15 mouse cellular contexts compared by ENCODE assay signal in the genomic region with DNA sequence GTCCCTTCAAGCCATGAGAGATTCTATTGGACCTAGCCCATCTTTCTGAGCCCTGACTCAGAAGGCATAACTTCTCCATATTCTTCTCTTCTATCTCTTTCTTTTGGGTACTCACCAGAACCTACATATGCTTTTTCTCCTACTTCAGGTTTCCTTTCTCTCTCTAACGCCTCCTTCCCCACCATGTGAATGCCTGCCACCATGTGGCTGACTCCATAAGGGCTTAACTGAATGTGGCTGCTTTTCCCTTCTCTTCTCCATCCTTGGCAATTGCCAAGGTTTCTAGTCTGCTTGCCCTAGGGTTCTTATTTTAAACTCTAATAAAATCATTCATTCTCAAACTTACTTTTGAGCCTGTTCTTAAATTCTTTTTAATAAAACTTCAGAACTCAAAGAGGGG. TPM values are rescaled to one million over a fixed set of nuclear protein-coding genes. Genes with fewer than 3 reads are reported as not detected.
DNase-seq lines count a peak whose midpoint lies in the region; ATAC-seq lines count a peak whose summit lies in the region.
"Had no signal": no experiment of that assay in that cellular context is flagged by ENCODE, and none has a peak within 500 bp of the region (broad histone marks: within the 10 kb centered on the region; RNA-seq: fewer than 3 reads in every experiment).

No protein-coding gene starts in this region.

- H3K27ac ChIP-seq in forebrain, embryonic 14.5 days (ENCODE audit: low read depth, low read length) = no peak overlapping the region
- H3K27ac ChIP-seq in forebrain, embryonic 12.5 days = no peak overlapping the region
- no peak overlapping the region for H3K27ac ChIP-seq in forebrain, embryonic 15.5 days (replicated peaks)
- H3K27ac ChIP-seq: lung, embryonic 15.5 days; midbrain, embryonic 12.5 days; neural tube, embryonic 13.5 days had no signal

- peak; percentile 1 for DNase-seq in forebrain, embryonic 14.5 days (ENCODE audit: low spot score)
- DNase-seq in layer of hippocampus, adult 9-11 months = peak; percentile 7
- DNase-seq in layer of hippocampus, adult 11-12 months (ENCODE audit: low spot score) = no peak
- DNase-seq in testis, postnatal 10 days (ENCODE audit: low spot score) = peak; percentile 37
- no peak for DNase-seq in testis, postnatal 14 days (ENCODE audit: low spot score)
- no peak for DNase-seq in thymus, postnatal 14 days
- DNase-seq: right cerebral cortex, postnatal 4 days had no signal

- H3K4me3 ChIP-seq in forebrain, embryonic 14.5 days (ENCODE audit: low read depth, low read length) = no peak overlapping the region
- H3K4me3 ChIP-seq in forebrain, embryonic 12.5 days (replicated peaks) = no peak overlapping the region
- H3K4me3 ChIP-seq in forebrain, embryonic 15.5 days = no peak overlapping the region
- H3K4me3 ChIP-seq: lung, embryonic 15.5 days; midbrain, embryonic 12.5 days; neural tube, embryonic 13.5 days had no signal

- ATAC-seq in forebrain, embryonic 14.5 days = no peak
- no peak for ATAC-seq in forebrain, embryonic 12.5 days (ENCODE audit: low FRiP score)
- no peak for ATAC-seq in forebrain, embryonic 15.5 days (replicated peaks)

- no peak overlapping the region for H3K4me2 ChIP-seq in forebrain, embryonic 14.5 days (ENCODE audit: low read length)
- H3K4me2 ChIP-seq in forebrain, embryonic 12.5 days = no peak overlapping the region
- H3K4me2 ChIP-seq in forebrain, embryonic 15.5 days (replicated peaks) = no peak overlapping the region
- H3K4me2 ChIP-seq: lung, embryonic 15.5 days; midbrain, embryonic 12.5 days; neural tube, embryonic 13.5 days had no signal

- no peak overlapping the region for H3K9ac ChIP-seq in forebrain, embryonic 14.5 days (ENCODE audit: low read length)
- no peak overlapping the region for H3K9ac ChIP-seq in forebrain, embryonic 12.5 days
- no peak overlapping the region for H3K9ac ChIP-seq in forebrain, embryonic 15.5 days (replicated peaks)
- H3K9ac ChIP-seq: lung, embryonic 15.5 days; midbrain, embryonic 12.5 days; neural tube, embryonic 13.5 days had no signal

- 29% methylated on average over 1 of the region's 1 CpGs for WGBS in forebrain, embryonic 14.5 days
- WGBS in forebrain, embryonic 12.5 days = 21% methylated on average over 1 of the region's 1 CpGs
- WGBS in forebrain, embryonic 15.5 days = 23% methylated on average over 1 of the region's 1 CpGs

- H3K36me3 ChIP-seq in forebrain, embryonic 14.5 days (ENCODE audit: control insufficient read depth, insufficient read depth, low read length) = no peaks in the 10 kb centered on the region
- no peaks in the 10 kb centered on the region for H3K36me3 ChIP-seq in forebrain, embryonic 12.5 days (replicated peaks)
- no peaks in the 10 kb centered on the region for H3K36me3 ChIP-seq in forebrain, embryonic 15.5 days
- H3K36me3 ChIP-seq: lung, embryonic 15.5 days; midbrain, embryonic 12.5 days; neural tube, embryonic 13.5 days had no signal

- H3K27me3 ChIP-seq in forebrain, embryonic 14.5 days (replicated peaks; ENCODE audit: control insufficient read depth, insufficient read depth, low read length) = no peaks in the 10 kb centered on the region
- H3K27me3 ChIP-seq in forebrain, embryonic 12.5 days = peaks cover 27% of the 10 kb centered on the region
- no peaks in the 10 kb centered on the region for H3K27me3 ChIP-seq in forebrain, embryonic 15.5 days

- H3K4me1 ChIP-seq in forebrain, embryonic 14.5 days (ENCODE audit: control insufficient read depth, insufficient read depth, low read length) = no peaks in the 10 kb centered on the region
- no peaks in the 10 kb centered on the region for H3K4me1 ChIP-seq in forebrain, embryonic 12.5 days
- H3K4me1 ChIP-seq in forebrain, embryonic 15.5 days = no peaks in the 10 kb centered on the region
- H3K4me1 ChIP-seq: lung, embryonic 15.5 days; midbrain, embryonic 12.5 days; neural tube, embryonic 13.5 days had no signal

- H3K9me3 ChIP-seq in forebrain, embryonic 14.5 days (replicated peaks; ENCODE audit: control insufficient read depth, low read length) = no peaks in the 10 kb centered on the region
- no peaks in the 10 kb centered on the region for H3K9me3 ChIP-seq in forebrain, embryonic 12.5 days
- no peaks in the 10 kb centered on the region for H3K9me3 ChIP-seq in forebrain, embryonic 15.5 days
- H3K9me3 ChIP-seq: lung, embryonic 15.5 days; midbrain, embryonic 12.5 days; neural tube, embryonic 13.5 days had no signal

RNA-seq across cellular contexts. Expression of a gene that starts 53.7 kb away (rescaled TPM):
- polyA plus RNA-seq in forebrain, embryonic 14.5 days (2014; fragmentation: Nextera tagmentation; extraction: Ambion mirVana) = 2.7 and 3.2 TPM in 2 replicates
- polyA plus RNA-seq in forebrain, embryonic 12.5 days (2016; fragmentation: Nextera tagmentation; extraction: Ambion mirVana) = 0.55 and 0.89 TPM in 2 replicates
- polyA plus RNA-seq in forebrain, embryonic 15.5 days (2015; fragmentation: Nextera tagmentation; extraction: Ambion mirVana) = 2.3 and 3.3 TPM in 2 replicates
- polyA plus RNA-seq: intestine, embryonic 14.5 days; large intestine, adult 2 months; limb, embryonic 11.5 days; lung, embryonic 15.5 days had no signal

Comparison
In these comparisons a context has a peak if more than half of its experiments do, and no peak if none do; other contexts are left out.
1. DNase-seq: peak in forebrain, embryonic 14.5 days (single experiment), layer of hippocampus, adult 9-11 months (single experiment) and testis, postnatal 10 days (single experiment); none in layer of hippocampus, adult 11-12 months (single experiment), testis, postnatal 14 days (single experiment) and thymus, postnatal 14 days (single experiment).